Mouse (Mus musculus): ENCODE data around the gene Igfn1. TPM values are rescaled to one million over a fixed set of nuclear protein-coding genes. Genes with fewer than 3 reads are reported as not detected.

Igfn1 gene
- total RNA-seq, 2 experiments from 2014 or later: 0.15 to 0.36 TPM

GRCm38 (mm10) chr1:135997537-135997936, 8.6 kb downstream of the Igfn1 start:
- no peak overlapping the region for H3K27ac ChIP-seq
- DNase-seq (ENCODE audit: low spot score in 2 of 2): no peak
- no peak for TF ChIP-seq CTCF (conservative IDR thresholded peaks at IDR 0.05)
- H3K4me3 ChIP-seq: no peak overlapping the region

DNA sequence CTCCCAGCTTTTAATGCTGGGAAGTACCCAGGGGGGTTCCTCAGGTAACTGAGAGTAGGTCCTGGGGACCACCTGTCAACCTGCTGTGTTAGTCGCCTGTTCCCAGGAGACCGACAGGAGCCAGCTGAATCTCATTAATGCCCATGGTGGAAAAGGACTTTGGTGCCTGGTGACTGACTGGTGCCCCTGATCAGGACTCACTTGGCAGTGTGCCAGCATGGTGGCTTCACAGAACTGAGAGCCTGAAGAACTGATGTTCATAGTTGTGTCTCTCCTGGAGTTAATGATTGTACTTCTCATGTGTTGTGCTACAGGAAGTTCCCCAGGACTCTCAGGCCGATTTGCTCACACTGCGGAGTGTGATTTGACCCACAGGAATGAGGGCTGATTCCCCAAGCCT, 12.7 kb downstream of the Igfn1 start:
- TF ChIP-seq CTCF (conservative IDR thresholded peaks at IDR 0.05): no peak
- no peak for DNase-seq (ENCODE audit: low spot score in 2 of 2)
- H3K4me3 ChIP-seq: no peak overlapping the region
- H3K27ac ChIP-seq: no peak overlapping the region

- no peak overlapping the region for H3K4me3 ChIP-seq
- DNase-seq (ENCODE audit: low spot score in 2 of 2): no peak
- TF ChIP-seq CTCF (conservative IDR thresholded peaks at IDR 0.05): no peak
- H3K27ac ChIP-seq: no peak overlapping the region
Observed at GRCm38 (mm10) chr1:135989876-135990275, 16.3 kb downstream of the Igfn1 start.

DNA sequence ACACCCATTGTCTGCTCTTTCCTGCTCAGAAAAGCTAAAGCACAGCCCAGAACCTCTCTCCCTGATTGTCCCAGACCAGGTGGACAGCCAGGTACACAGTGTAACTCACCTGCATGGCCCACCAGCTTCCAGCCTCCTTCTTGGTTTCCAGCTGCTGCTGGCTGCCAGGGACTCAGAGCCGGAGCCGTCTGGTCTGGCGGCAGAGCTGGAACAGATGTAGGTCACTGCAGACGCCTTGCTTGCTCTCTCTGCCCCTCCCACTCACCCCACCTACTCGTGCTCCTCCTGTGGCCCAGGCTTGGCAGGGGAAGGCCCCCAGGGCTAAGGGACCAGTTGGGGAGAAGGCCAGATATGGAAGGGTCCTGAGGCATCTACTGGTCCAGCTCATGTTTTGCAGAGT, 22.0 kb downstream of the Igfn1 start:
- no peak for DNase-seq (ENCODE audit: low spot score in 2 of 2)
- Histone ChIP-seq H3K27ac (no peak overlapping the region), H3K4me3 (no peak overlapping the region)
- no peak for TF ChIP-seq CTCF (conservative IDR thresholded peaks at IDR 0.05)

GRCm38 (mm10) chr1:135972576-135972975, 33.6 kb downstream of the Igfn1 start:
- no peak overlapping the region for H3K27ac ChIP-seq
- DNase-seq (ENCODE audit: low spot score in 2 of 2): no peak
- no peak for TF ChIP-seq CTCF (conservative IDR thresholded peaks at IDR 0.05)
- no peak overlapping the region for H3K4me3 ChIP-seq

DNA sequence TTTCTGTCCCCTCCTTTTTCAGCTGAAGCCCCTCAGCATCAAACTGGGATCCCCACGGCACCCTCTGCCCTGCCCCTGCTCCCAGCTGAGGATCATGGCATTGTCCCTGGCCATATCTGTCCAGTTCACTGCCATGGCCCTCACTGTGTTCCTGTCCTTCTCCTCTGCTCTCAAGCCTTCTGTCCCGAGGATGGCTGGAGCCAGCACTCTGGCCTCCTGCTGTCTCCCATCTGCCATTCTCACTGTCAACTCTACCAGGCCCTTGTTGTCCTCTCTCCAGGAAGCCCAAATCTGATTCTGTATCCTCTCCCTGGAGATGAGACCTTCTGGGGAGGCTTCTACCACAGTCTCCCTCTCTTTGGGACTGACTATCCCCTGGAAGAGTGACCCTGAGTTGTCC, 35.7 kb downstream of the Igfn1 start:
- DNase-seq (ENCODE audit: low spot score in 2 of 2): no peak
- no peak for TF ChIP-seq CTCF (conservative IDR thresholded peaks at IDR 0.05)
- no peak overlapping the region for H3K27ac ChIP-seq

GRCm38 (mm10) chr1:135967739-135968138, 38.4 kb downstream of the Igfn1 start:
- H3K4me3 ChIP-seq: no peak overlapping the region
- DNase-seq (ENCODE audit: low spot score in 2 of 2): no peak
- no peak overlapping the region for H3K27ac ChIP-seq
- no peak for TF ChIP-seq CTCF (conservative IDR thresholded peaks at IDR 0.05)

More for the DNA sequence above, 35.7 kb downstream of the Igfn1 start:
- no peak overlapping the region for H3K4me3 ChIP-seq

DNA sequence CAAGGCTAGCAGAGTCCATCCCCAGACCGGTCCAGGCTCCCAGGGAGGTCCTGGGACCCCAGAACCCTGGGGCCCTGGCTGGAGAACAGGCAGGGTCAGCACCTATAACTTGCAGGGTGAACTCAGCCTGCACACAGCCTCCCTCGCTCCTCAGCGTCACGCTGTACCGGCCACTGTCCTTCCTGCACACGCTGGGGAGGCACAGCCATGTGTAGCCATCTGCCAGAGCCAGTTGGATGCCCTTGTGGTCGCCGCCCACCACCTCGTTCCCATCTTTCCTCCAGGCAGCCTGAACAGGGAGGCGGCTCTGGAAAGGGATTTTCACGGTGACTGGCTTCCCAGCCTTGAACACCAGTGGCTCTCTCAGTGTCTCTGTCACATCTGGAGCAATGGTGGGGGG, 41.6 kb downstream of the Igfn1 start:
- DNase-seq (ENCODE audit: low spot score in 2 of 2): peak; percentile 42 to 56
- H3K27ac ChIP-seq: no peak overlapping the region
- no peak for TF ChIP-seq CTCF (conservative IDR thresholded peaks at IDR 0.05)
- no peak overlapping the region for H3K4me3 ChIP-seq

GRCm38 (mm10) chr1:135963177-135963576, 43.0 kb downstream of the Igfn1 start:
- H3K27ac ChIP-seq: no peak overlapping the region
- H3K4me3 ChIP-seq: no peak overlapping the region
- DNase-seq (ENCODE audit: low spot score in 2 of 2): no peak
- TF ChIP-seq CTCF (conservative IDR thresholded peaks at IDR 0.05): no peak

- H3K4me3 ChIP-seq: no peak overlapping the region
- no peak overlapping the region for H3K27ac ChIP-seq
- TF ChIP-seq CTCF (conservative IDR thresholded peaks at IDR 0.05): peak; percentile 90
- peak; percentile 41 to 43 for DNase-seq (ENCODE audit: low spot score in 2 of 2)
Observed at GRCm38 (mm10) chr1:135958483-135958882, 47.7 kb downstream of the Igfn1 start.

GRCm38 (mm10) chr1:135948871-135949270, 57.3 kb downstream of the Igfn1 start:
- Histone ChIP-seq H3K27ac (no peak overlapping the region), H3K4me3 (no peak overlapping the region)
- no peak for DNase-seq (ENCODE audit: low spot score in 2 of 2)
- no peak for TF ChIP-seq CTCF (conservative IDR thresholded peaks at IDR 0.05)

DNA sequence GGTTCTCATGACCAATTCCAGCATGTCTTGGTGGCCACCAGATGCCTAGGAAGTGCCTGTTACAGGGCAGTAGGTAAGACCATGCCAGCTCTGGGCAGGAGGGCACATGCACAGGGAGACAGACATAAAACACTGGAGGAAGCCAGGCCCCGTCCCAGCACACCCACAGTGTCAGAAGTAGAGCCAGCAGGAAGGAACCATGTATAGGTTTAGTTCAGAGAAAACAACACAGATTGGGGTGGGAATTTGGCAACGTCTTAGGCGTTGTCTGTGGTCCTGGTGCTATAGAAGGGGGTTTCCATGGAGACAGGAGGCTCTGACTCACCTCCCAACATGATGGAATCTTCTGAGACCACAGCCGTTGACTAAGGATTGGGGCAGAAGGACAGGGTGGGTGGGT, 59.9 kb downstream of the Igfn1 start:
- H3K27ac ChIP-seq: 0 out of 2 replicates have a peak overlapping the region, but pooled peaks have one; percentile 28
- DNase-seq (ENCODE audit: low spot score in 2 of 2): peak in 1 of 2 experiments; percentile 37
- no peak overlapping the region for H3K4me3 ChIP-seq
- TF ChIP-seq CTCF (conservative IDR thresholded peaks at IDR 0.05): no peak

- peak; percentile 88 for TF ChIP-seq CTCF (conservative IDR thresholded peaks at IDR 0.05)
- H3K27ac ChIP-seq: 0 out of 2 replicates have a peak overlapping the region, but pooled peaks have one; percentile 28
- DNase-seq (ENCODE audit: low spot score in 2 of 2): peak in 1 of 2 experiments; percentile 30
- H3K4me3 ChIP-seq: no peak overlapping the region
Observed at GRCm38 (mm10) chr1:135945711-135946110, 60.4 kb downstream of the Igfn1 start.

GRCm38 (mm10) chr1:135944526-135945259, 61.4 kb downstream of the Igfn1 start:
- Histone ChIP-seq H3K4me3 (no peak overlapping the region), H3K27ac (no peak overlapping the region)
- TF ChIP-seq CTCF (conservative IDR thresholded peaks at IDR 0.05): peak; percentile 80
- DNase-seq (ENCODE audit: low spot score in 2 of 2): peak; percentile 89 to 94

Measured in layer of hippocampus, adult 2 months (tissue).